Mouse (Mus musculus): Measurements from ENCODE around the gene Exoc3l. TPM values are rescaled to one million over a fixed set of nuclear protein-coding genes. Genes with fewer than 3 reads are reported as not detected.

Exoc3l gene
- polyA plus RNA-seq (2012; ENCODE audit: insufficient read depth, insufficient read length, low replicate concordance, missing spikeins): not detected in 2 replicates

GRCm38 (mm10) chr8:105295895-105296573, at the start of gene Exoc3l:
Gene Exoc3l, minus strand, starts transcription at chr8:105296101.
- no peak within 1 kb of the TSS for H3K4me3 ChIP-seq (ENCODE audit: insufficient read depth, low read depth, low read length)

GRCm38 (mm10) chr8:105345061-105345975, 49.4 kb upstream of the Exoc3l start:
- peaks cover 32% of the 10 kb centered on the region for H3K4me1 ChIP-seq (ENCODE audit: control insufficient read depth, insufficient read depth, low read length)
- TF ChIP-seq CTCF (IDR thresholded peaks at IDR 0.05; ENCODE audit: insufficient read depth, low read depth, low read length) (no peak), POLR2A (IDR thresholded peaks at IDR 0.05; ENCODE audit: insufficient read depth, low read depth, low read length) (no peak)
- no peak overlapping the region for H3K4me3 ChIP-seq (ENCODE audit: insufficient read depth, low read depth, low read length)
- WGBS: 69% methylated on average over 7 of the region's 7 CpGs
- no peak overlapping the region for H3K27ac ChIP-seq (ENCODE audit: insufficient read depth, low read depth, low read length)

More at GRCm38 (mm10) chr8:105295895-105296573, at the start of gene Exoc3l:
- no peak for TF ChIP-seq POLR2A (IDR thresholded peaks at IDR 0.05; ENCODE audit: insufficient read depth, low read depth, low read length)
- TF ChIP-seq CTCF (IDR thresholded peaks at IDR 0.05; ENCODE audit: insufficient read depth, low read depth, low read length): no peak
- peaks cover 9% of the 10 kb centered on the region for H3K4me1 ChIP-seq (ENCODE audit: control insufficient read depth, insufficient read depth, low read length)
- no peak within 1 kb of the TSS for H3K27ac ChIP-seq (ENCODE audit: insufficient read depth, low read depth, low read length)
- WGBS: 75% methylated on average over 11 of the region's 11 CpGs

GRCm38 (mm10) chr8:105343791-105344574, 48.1 kb upstream of the Exoc3l start:
- 58% methylated on average over 8 of the region's 8 CpGs for WGBS
- no peak overlapping the region for H3K4me3 ChIP-seq (ENCODE audit: insufficient read depth, low read depth, low read length)
- H3K4me1 ChIP-seq (ENCODE audit: control insufficient read depth, insufficient read depth, low read length): peaks cover 25% of the 10 kb centered on the region
- TF ChIP-seq CTCF (IDR thresholded peaks at IDR 0.05; ENCODE audit: insufficient read depth, low read depth, low read length) (no peak), POLR2A (IDR thresholded peaks at IDR 0.05; ENCODE audit: insufficient read depth, low read depth, low read length) (no peak)
- H3K27ac ChIP-seq (ENCODE audit: insufficient read depth, low read depth, low read length): no peak overlapping the region

GRCm38 (mm10) chr8:105342768-105343167, 46.9 kb upstream of the Exoc3l start:
- Histone ChIP-seq H3K4me1 (ENCODE audit: control insufficient read depth, insufficient read depth, low read length) (peaks cover 20% of the 10 kb centered on the region), H3K4me3 (ENCODE audit: insufficient read depth, low read depth, low read length) (no peak overlapping the region), H3K27ac (ENCODE audit: insufficient read depth, low read depth, low read length) (no peak overlapping the region)
- no peak for TF ChIP-seq POLR2A (IDR thresholded peaks at IDR 0.05; ENCODE audit: insufficient read depth, low read depth, low read length)
- TF ChIP-seq CTCF (IDR thresholded peaks at IDR 0.05; ENCODE audit: insufficient read depth, low read depth, low read length): no peak
- WGBS: 86% methylated on average over 4 of the region's 4 CpGs

GRCm38 (mm10) chr8:105341399-105341798, 45.5 kb upstream of the Exoc3l start:
- Histone ChIP-seq H3K4me3 (ENCODE audit: insufficient read depth, low read depth, low read length) (no peak overlapping the region), H3K4me1 (ENCODE audit: control insufficient read depth, insufficient read depth, low read length) (peaks cover 7% of the 10 kb centered on the region), H3K27ac (ENCODE audit: insufficient read depth, low read depth, low read length) (no peak overlapping the region)
- WGBS: 35% methylated on average over 8 of the region's 8 CpGs
- TF ChIP-seq CTCF (IDR thresholded peaks at IDR 0.05; ENCODE audit: insufficient read depth, low read depth, low read length) (no peak), POLR2A (IDR thresholded peaks at IDR 0.05; ENCODE audit: insufficient read depth, low read depth, low read length) (no peak)

GRCm38 (mm10) chr8:105339886-105340635, 44.2 kb upstream of the Exoc3l start:
- no peak overlapping the region for H3K27ac ChIP-seq (ENCODE audit: insufficient read depth, low read depth, low read length)
- no peak for TF ChIP-seq POLR2A (IDR thresholded peaks at IDR 0.05; ENCODE audit: insufficient read depth, low read depth, low read length)
- no peak for TF ChIP-seq CTCF (IDR thresholded peaks at IDR 0.05; ENCODE audit: insufficient read depth, low read depth, low read length)
- no peak overlapping the region for H3K4me3 ChIP-seq (ENCODE audit: insufficient read depth, low read depth, low read length)
- WGBS: 81% methylated on average over 6 of the region's 6 CpGs
- H3K4me1 ChIP-seq (ENCODE audit: control insufficient read depth, insufficient read depth, low read length): peaks cover 2% of the 10 kb centered on the region; the same call in 1 of the 2 replicates

- TF ChIP-seq POLR2A (IDR thresholded peaks at IDR 0.05; ENCODE audit: insufficient read depth, low read depth, low read length): no peak
- no peak for TF ChIP-seq CTCF (IDR thresholded peaks at IDR 0.05; ENCODE audit: insufficient read depth, low read depth, low read length)
- Histone ChIP-seq H3K27ac (ENCODE audit: insufficient read depth, low read depth, low read length) (no peak overlapping the region), H3K4me3 (ENCODE audit: insufficient read depth, low read depth, low read length) (no peak overlapping the region), H3K4me1 (ENCODE audit: control insufficient read depth, insufficient read depth, low read length) (no peaks in the 10 kb centered on the region)
- 75% methylated on average over 4 of the region's 4 CpGs for WGBS
Observed at GRCm38 (mm10) chr8:105338992-105339391, 43.1 kb upstream of the Exoc3l start.
